Mouse (Mus musculus) liver, embryonic 16.5 days (tissue): Measurements from ENCODE around the gene Gm32717. TPM values are rescaled to one million over a fixed set of nuclear protein-coding genes. Genes with fewer than 3 reads are reported as not detected.
"Not testable (repeated sequence)": the region's sequence is repeated elsewhere in the genome, so short reads cannot be mapped to it uniquely, and the experiment has no call there.

Source experiments
- ATAC-seq: fragments of 200-750 bp; cut with Nextera tagmentation; 2 replicates; pipeline ENCODE4 v1.8.0; 2017; ENCODE audit warnings: low read depth, mild to moderate bottlenecking, moderate number of reproducible peaks, moderate library complexity
- H3K27ac ChIP-seq: fragments of 300-500 bp; sonication (generic); 2 replicates; pipeline ENCODE4 v1.5.1; 2014; ENCODE audit warnings: mild to moderate bottlenecking, low read length
- H3K27me3 ChIP-seq: fragments of 300-500 bp; sonication (generic); 2 replicates; pipeline ENCODE4 v1.6.1; 2014; ENCODE audit warnings: low read depth, low read length, mixed read lengths; ENCODE audit not compliant: control insufficient read depth, insufficient read depth
- H3K36me3 ChIP-seq: fragments of 300-500 bp; sonication (generic); 2 replicates; pipeline ENCODE4 v1.6.1; 2014; ENCODE audit warnings: mild to moderate bottlenecking; ENCODE audit not compliant: control insufficient read depth, insufficient read depth
- H3K4me1 ChIP-seq: fragments of 300-500 bp; sonication (generic); 2 replicates; pipeline ENCODE4 v1.6.1; 2014; ENCODE audit warnings: low read depth, low read length, mixed read lengths; ENCODE audit not compliant: control insufficient read depth
- H3K4me2 ChIP-seq: fragments of 300-500 bp; sonication (generic); 2 replicates; pipeline ENCODE4 v1.6.1; 2014; ENCODE audit warnings: low read depth, low read length, mixed read lengths
- H3K4me3 ChIP-seq: fragments of 300-500 bp; sonication (generic); 2 replicates; pipeline ENCODE4 v1.5.1; 2014; ENCODE audit warnings: low read depth, mild to moderate bottlenecking, low read length
- H3K9ac ChIP-seq: fragments of 300-500 bp; sonication (generic); 2 replicates; pipeline ENCODE4 v1.6.1; 2014; ENCODE audit warnings: low read depth, low read length
- H3K9me3 ChIP-seq: fragments of 300-500 bp; sonication (generic); replicated peaks from 2 replicates; pipeline ENCODE4 v1.6.1; 2016; ENCODE audit warnings: low read length; ENCODE audit not compliant: control insufficient read depth
- WGBS: fragments of 180-500 bp; shearing (Covaris S2); extraction: QIAGEN DNeasy Blood & Tissue Kit; methylation state at CpG from one replicate; pipeline ENCODE4 v1.1.7; 2014; ENCODE audit not compliant: insufficient replicate concordance; 5-methylcytosine and 5-hydroxymethylcytosine counted together
- polyA plus RNA-seq: library from polyadenylated mRNA; unstranded; fragments of >200 nt; fragmentation: Nextera tagmentation; extraction: Ambion mirVana; gene quantifications from 2 replicates; pipeline ENCODE4 v1.2.1, GENCODE M21; 2015

Gene Gm32717
- not detected in 2 replicates for polyA plus RNA-seq

DNA sequence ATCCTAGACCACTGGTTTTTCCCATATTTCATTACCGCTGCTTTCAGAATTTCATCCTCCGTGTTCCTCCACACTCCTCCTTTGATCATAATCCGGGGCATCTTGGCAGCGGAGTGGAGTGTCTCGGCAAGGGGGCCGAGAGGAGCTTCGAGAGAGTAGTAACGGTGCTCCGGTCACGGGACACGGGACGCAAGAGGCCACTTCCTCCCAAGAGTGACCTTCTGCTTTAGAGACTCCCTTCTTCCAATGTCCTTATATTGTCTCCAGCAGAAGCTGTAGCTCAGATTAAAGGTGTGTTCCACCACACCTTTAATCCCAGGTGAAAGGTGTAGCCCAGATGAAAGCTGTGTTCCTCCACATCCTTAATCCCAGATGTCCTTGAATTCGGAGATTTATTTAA, at the start of gene Gm32717:
TSS of gene Gm32717 (minus strand) at position 101 of the 400 bp plus-strand sequence.
- not testable (repeated sequence) for ATAC-seq, H3K27me3 ChIP-seq, H3K9me3 ChIP-seq, H3K36me3 ChIP-seq, H3K4me3 ChIP-seq, H3K4me2 ChIP-seq, H3K27ac ChIP-seq, H3K4me1 ChIP-seq, H3K9ac ChIP-seq
- WGBS, result no CpG with 5 or more reads among the region's 13 CpGs

DNA sequence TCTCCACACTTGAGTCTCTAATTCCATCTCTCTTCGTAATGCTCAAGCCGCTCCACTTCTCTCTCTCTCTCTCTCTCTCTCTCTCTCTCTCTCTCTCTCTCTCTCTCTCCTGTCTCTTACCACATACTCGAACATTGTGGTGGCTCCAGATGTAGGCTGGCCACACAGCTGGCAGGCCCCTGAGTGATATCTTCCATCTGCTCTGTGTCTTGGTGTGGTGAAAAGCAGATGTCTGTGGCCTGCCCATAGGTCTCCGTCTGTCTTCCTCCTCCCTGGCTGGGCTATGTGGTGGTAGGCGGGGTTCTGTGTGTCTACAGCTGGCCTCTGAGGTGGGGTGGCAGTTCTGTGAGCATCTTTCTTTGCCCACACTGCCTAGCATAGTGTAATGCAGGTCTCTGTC, 42.4 kb upstream of the Gm32717 start:
- 17% methylated on average over 1 of the region's 5 CpGs for WGBS
- H3K9ac ChIP-seq, H3K4me3 ChIP-seq, H3K36me3 ChIP-seq, H3K9me3 ChIP-seq, H3K4me2 ChIP-seq, H3K4me1 ChIP-seq, H3K27me3 ChIP-seq, H3K27ac ChIP-seq, ATAC-seq: not testable (repeated sequence)

DNA sequence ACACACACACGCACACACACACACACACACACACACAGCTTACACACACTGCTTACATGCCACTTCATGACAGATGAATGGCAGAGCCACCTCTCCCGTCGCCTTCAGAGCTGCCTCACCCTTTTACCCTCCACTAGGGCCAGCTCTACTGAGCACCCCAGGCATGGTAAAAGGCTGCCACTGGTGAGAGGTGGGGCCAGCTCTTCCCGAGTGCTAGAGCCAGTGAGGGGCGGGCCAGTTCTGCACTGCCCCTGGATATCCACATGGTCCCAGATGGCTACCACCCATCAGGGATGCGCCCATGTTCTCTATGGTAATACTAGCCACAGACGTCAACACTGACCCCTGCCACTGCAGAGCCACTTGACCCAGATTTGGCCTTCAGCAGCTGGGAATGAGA, 42.0 kb upstream of the Gm32717 start:
- WGBS, result 65% methylated on average over 7 of the region's 7 CpGs
- not testable (repeated sequence) for ATAC-seq, H3K9me3 ChIP-seq, H3K4me1 ChIP-seq, H3K9ac ChIP-seq, H3K36me3 ChIP-seq, H3K4me3 ChIP-seq, H3K27me3 ChIP-seq, H3K27ac ChIP-seq, H3K4me2 ChIP-seq

DNA sequence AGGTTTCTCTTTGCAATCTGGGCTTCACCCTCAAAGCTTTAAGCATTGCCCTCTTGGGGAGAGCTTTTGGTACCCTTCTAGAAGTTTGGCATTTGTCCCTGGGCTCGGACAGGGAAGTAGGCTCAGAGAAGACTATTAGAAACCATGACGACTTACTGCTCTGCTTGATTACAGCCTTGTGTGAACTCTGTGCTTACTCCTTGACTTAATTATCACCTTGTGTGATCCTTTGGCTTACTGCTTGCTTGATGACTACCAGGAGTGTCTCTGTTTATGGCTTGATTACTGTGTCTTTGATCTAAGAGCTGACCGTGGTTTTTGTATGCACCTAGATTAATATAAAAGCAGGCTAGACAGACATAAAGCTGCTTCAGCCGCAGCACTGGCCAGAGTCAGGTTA, 37.5 kb upstream of the Gm32717 start:
- H3K4me1 ChIP-seq, H3K4me3 ChIP-seq, H3K27ac ChIP-seq, H3K27me3 ChIP-seq, H3K4me2 ChIP-seq, H3K9me3 ChIP-seq, H3K36me3 ChIP-seq, H3K9ac ChIP-seq, ATAC-seq: not testable (repeated sequence)
- no CpG with 5 or more reads among the region's 4 CpGs for WGBS

DNA sequence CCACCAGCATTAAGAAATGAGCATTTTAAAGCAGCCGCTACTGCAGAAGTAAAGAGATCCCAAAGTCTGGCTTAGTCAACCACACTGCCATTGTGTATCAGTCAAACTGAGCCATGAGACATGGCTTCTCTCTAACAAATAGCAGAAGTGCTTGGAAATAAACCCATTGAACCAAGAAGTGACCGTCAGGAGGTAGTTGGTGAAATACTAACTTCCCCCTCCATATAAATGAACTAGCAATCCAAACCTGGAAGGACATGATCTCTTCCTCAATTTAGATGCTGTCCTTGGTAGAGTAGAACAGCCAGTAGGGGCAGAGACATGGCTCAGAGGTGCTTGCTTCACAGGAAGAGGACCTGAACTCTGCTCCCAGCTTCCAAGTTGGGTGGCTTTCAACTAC, 30.8 kb upstream of the Gm32717 start:
- H3K27ac ChIP-seq, H3K36me3 ChIP-seq, H3K9me3 ChIP-seq, ATAC-seq, H3K9ac ChIP-seq, H3K4me1 ChIP-seq, H3K4me3 ChIP-seq, H3K4me2 ChIP-seq, H3K27me3 ChIP-seq: not testable (repeated sequence)
- WGBS, result no CpG with 5 or more reads among the region's 2 CpGs

DNA sequence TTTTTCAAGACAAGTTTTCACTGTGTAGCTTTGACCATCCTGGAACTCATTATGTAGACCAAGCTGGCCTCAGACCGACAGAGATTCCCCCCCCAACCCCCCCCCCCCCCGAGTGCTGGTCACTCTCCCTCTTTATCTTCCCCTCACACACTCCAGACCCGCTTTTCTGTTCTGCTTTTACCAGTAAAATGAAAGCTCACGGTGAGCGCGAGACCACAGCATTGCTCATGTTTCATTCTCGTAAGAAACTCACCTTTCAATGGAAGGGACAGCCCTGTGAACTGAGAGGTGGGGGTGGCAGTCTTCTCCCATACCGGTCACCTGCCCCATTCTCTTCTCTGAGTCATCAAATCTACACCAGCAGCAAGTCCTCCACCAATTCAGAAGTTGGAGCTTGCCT, 28.2 kb upstream of the Gm32717 start:
- not testable (repeated sequence) for H3K27ac ChIP-seq, H3K9me3 ChIP-seq, H3K4me3 ChIP-seq, H3K9ac ChIP-seq, ATAC-seq, H3K4me1 ChIP-seq, H3K27me3 ChIP-seq, H3K36me3 ChIP-seq, H3K4me2 ChIP-seq
- WGBS, result 20% methylated on average over 1 of the region's 8 CpGs

DNA sequence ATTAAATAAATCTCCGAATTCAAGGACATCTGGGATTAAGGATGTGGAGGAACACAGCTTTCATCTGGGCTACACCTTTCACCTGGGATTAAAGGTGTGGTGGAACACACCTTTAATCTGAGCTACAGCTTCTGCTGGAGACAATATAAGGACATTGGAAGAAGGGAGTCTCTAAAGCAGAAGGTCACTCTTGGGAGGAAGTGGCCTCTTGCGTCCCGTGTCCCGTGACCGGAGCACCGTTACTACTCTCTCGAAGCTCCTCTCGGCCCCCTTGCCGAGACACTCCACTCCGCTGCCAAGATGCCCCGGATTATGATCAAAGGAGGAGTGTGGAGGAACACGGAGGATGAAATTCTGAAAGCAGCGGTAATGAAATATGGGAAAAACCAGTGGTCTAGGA, 17.8 kb upstream of the Gm32717 start, which contains the start of gene Gm32802:
TSS of gene Gm32802 (plus strand) at position 301 of the 400 bp plus-strand sequence.
- H3K4me3 ChIP-seq, H3K27me3 ChIP-seq, H3K36me3 ChIP-seq, H3K4me2 ChIP-seq, ATAC-seq, H3K27ac ChIP-seq, H3K9me3 ChIP-seq, H3K9ac ChIP-seq, H3K4me1 ChIP-seq: not testable (repeated sequence)
- no CpG with 5 or more reads among the region's 13 CpGs for WGBS

DNA sequence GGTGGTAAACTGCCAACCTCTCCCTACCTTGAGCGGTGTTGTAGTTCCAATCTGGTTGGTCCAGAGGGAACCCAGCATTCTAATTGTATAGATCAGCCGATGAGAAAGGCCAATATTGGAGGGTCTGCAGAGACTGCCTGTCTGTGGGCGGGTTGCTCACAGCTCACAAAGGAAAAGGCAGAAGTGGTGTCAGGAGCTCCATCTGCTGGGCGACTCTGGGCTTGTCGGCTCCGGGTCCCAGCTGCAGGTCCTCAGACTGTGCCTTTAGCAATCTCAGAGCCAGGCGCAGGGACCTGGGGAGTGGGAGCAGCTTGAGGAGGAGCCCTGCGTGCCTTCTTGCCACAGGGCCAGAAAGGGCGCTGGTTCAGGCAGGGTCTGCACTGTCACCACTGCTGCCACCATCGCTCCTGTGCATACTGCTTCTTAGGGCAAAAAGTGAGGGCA, 10.3 kb upstream of the Gm32717 start:
- H3K36me3 ChIP-seq, result no peaks in the 10 kb centered on the region
- no peaks in the 10 kb centered on the region for H3K9me3 ChIP-seq
- H3K9ac ChIP-seq, result no peak overlapping the region
- no peaks in the 10 kb centered on the region for H3K27me3 ChIP-seq
- H3K27ac ChIP-seq, result no peak overlapping the region
- H3K4me2 ChIP-seq, result no peak overlapping the region
- H3K4me1 ChIP-seq, result no peaks in the 10 kb centered on the region
- ATAC-seq, result no peak
- 47% methylated on average over 10 of the region's 10 CpGs for WGBS
- no peak overlapping the region for H3K4me3 ChIP-seq

DNA sequence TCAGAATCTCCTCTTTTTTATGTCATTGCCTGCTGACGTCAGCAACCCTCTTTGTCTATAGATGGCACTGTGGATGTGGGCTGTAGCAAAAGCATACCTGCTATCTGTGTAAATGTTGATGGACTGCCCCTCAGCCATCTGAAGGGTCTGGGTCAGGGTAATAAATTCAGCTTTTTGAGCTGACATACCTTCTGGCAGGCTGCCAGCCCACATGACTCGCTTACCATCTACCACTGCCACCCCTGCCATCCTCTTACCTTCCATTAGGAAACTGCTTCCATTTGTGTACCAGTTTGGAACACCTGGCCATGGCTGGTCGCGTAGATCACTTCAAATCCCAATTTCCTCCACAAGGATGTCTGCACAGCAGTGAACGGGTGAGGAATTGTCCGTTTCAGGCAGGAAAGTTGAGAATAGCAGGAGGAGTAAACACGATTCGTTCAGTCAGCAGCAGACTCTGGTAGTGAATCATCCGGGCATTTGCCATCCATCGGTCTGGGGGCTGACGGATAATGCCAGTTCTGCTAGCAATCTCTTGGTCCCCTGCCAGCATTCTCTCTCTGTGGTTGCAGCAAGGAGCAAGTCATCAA, 8.5 kb upstream of the Gm32717 start:
- H3K4me2 ChIP-seq, H3K27ac ChIP-seq, H3K27me3 ChIP-seq, ATAC-seq, H3K9me3 ChIP-seq, H3K9ac ChIP-seq, H3K36me3 ChIP-seq, H3K4me1 ChIP-seq, H3K4me3 ChIP-seq: not testable (repeated sequence)
- 70% methylated on average over 11 of the region's 11 CpGs for WGBS
